Mouse (Mus musculus) brain, embryonic 14.5 days (tissue): ENCODE results near the gene Chd4.

Source experiments
- CTCF ChIP-seq: fragments of 200-500 bp; IDR thresholded peaks from 2 replicates; pipeline ENCODE4 v1.5.1; 2012; ENCODE audit warnings: inconsistent platforms, mild to moderate bottlenecking, moderate library complexity, borderline replicate concordance; ENCODE audit not compliant: insufficient read depth, insufficient read length; ENCODE audit errors: extremely low read depth
- POLR2A ChIP-seq: fragments of 200-500 bp; IDR thresholded peaks from 2 replicates; pipeline ENCODE4 v1.6.1; 2012; ENCODE audit warnings: mild to moderate bottlenecking, inconsistent platforms, borderline replicate concordance; ENCODE audit not compliant: poor library complexity, insufficient read depth, insufficient read length, severe bottlenecking; ENCODE audit errors: extremely low read depth

DNA sequence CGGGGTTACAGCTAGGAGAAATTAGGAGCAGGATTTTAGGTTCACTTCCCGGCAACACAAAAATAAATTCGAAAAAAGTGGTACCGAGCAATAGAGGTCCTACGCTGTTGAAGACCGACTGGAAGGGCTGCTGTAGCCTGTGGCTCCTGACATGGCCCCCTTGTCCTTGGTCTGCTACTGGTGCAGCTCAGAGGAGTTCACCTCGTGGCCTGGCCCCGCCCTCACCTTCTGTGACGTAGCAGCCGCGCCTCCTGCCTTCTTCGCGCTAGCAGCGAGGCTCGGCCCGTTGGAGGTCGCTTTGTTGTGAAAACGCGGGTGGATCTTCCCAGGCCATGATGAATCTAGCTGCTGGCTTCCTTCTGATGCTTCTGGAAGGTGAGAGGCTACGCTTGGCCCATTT is 46.1 kb upstream of the Chd4 start, which contains the start of gene Acrbp:
- no peak for TF ChIP-seq CTCF
- TF ChIP-seq POLR2A = no peak
